Mouse (Mus musculus) embryonic facial prominence, embryonic 10.5 days (tissue): ENCODE measurements around the gene Vapb. TPM values are rescaled to one million over a fixed set of nuclear protein-coding genes. Genes with fewer than 3 reads are reported as not detected.

Source experiments
- DNase-seq: peaks from one replicate; pipeline ENCODE4 v3.0.0-alpha.2; 2017; ENCODE audit warnings: low spot score
- H3K27ac ChIP-seq: fragments of 300-500 bp; sonication (generic); replicated peaks from 2 replicates; pipeline ENCODE4 v1.5.1; 2016; ENCODE audit warnings: mild to moderate bottlenecking
- H3K27me3 ChIP-seq: fragments of 300-500 bp; sonication (generic); replicated peaks from 2 replicates; pipeline ENCODE4 v1.6.1; 2016; ENCODE audit warnings: low read depth, mild to moderate bottlenecking; ENCODE audit not compliant: poor library complexity, severe bottlenecking
- H3K36me3 ChIP-seq: fragments of 300-500 bp; sonication (generic); replicated peaks from 2 replicates; pipeline ENCODE4 v1.6.1; 2016; ENCODE audit warnings: mild to moderate bottlenecking, moderate library complexity
- H3K4me1 ChIP-seq: fragments of 300-500 bp; sonication (generic); 2 replicates; pipeline ENCODE4 v1.6.1; 2016
- H3K4me3 ChIP-seq: fragments of 300-500 bp; sonication (generic); 2 replicates; pipeline ENCODE4 v1.5.1; 2016; ENCODE audit warnings: mild to moderate bottlenecking, moderate library complexity
- H3K9me3 ChIP-seq: fragments of 300-500 bp; sonication (generic); 2 replicates; pipeline ENCODE4 v1.6.1; 2016; ENCODE audit warnings: mild to moderate bottlenecking
- WGBS: fragments of 180-500 bp; shearing (Covaris S2); methylation state at CpG from one replicate; pipeline ENCODE4 v1.1.7; 2016; 5-methylcytosine and 5-hydroxymethylcytosine counted together
- microRNA-seq: library from miRNA; unstranded; fragments of <30 nt; microRNA quantifications from one replicate; pipeline ENCODE4, GENCODE M21; 2017
- polyA plus RNA-seq: library from polyadenylated mRNA; unstranded; fragments of >200 nt; fragmentation: Nextera tagmentation; extraction: Ambion mirVana; gene quantifications from 2 replicates; pipeline ENCODE4 v1.2.1, GENCODE M21; 2016

The Vapb gene
- polyA plus RNA-seq, 1 experiment from 2014 or later: 8.1 TPM

DNA sequence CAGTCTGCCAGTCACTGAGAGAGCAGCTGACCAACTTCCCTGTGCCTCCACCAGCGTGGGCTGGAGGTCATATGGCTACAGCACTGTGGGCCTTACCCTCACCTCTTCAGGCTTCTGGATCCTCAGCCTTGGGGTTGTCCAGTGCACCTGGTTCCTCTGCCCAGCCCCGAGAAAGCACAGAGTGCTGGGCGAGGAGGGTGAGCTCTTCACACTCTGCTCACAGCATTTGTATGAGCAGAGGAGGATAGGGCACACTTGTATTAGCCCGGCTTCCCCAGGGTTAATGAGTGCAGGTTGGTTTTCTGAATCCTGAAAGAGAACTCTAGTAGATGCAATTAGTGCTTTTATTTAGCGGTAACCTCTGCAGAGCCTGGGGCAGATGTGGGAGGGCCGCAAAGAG lies 90.8 kb downstream of the Vapb start:
- H3K27ac ChIP-seq: no peak overlapping the region
- no peaks in the 10 kb centered on the region for H3K36me3 ChIP-seq
- H3K9me3 ChIP-seq: no peaks in the 10 kb centered on the region
- no peak overlapping the region for H3K4me3 ChIP-seq
- no peaks in the 10 kb centered on the region for H3K27me3 ChIP-seq
- DNase-seq: no peak
- H3K4me1 ChIP-seq: peaks cover 18% of the 10 kb centered on the region
- WGBS: 76% methylated on average over 6 of the region's 6 CpGs

- 0 out of 2 replicates have a peak, but pooled peaks cover 6% of the 10 kb centered on the region for H3K4me1 ChIP-seq
- DNase-seq: no peak
- no peaks in the 10 kb centered on the region for H3K36me3 ChIP-seq
- no peaks in the 10 kb centered on the region for H3K9me3 ChIP-seq
- 73% methylated on average over 7 of the region's 7 CpGs for WGBS
- no peak overlapping the region for H3K27ac ChIP-seq
- H3K4me3 ChIP-seq: no peak overlapping the region
- H3K27me3 ChIP-seq: no peaks in the 10 kb centered on the region
These were observed 95.6 kb downstream of the Vapb start for GRCm38 (mm10) chr2:173832828-173833492.

Small RNA genes lying within 50 kb of the gene (microRNA-seq; reads per million reads assigned to microRNA genes)
- not detected for gene Mir6340

Other genes with a start within 250 kb of the Vapb start
- not detected in 2 replicates for gene 1700021F07Rik, start 214.9 kb upstream of the Vapb start, polyA plus RNA-seq
- gene Ankrd60, start 159.1 kb upstream of the Vapb start, polyA plus RNA-seq: not detected in 2 replicates
- gene Rab22a, start 77.8 kb upstream of the Vapb start, polyA plus RNA-seq: 24.2 and 24.6 TPM in 2 replicates
- not detected in 2 replicates for gene 1700010B08Rik, start 18.1 kb upstream of the Vapb start, polyA plus RNA-seq